Mouse (Mus musculus): ENCODE data around the gene Sacs. TPM values are rescaled to one million over a fixed set of nuclear protein-coding genes. Genes with fewer than 3 reads are reported as not detected.

The Sacs gene
- total RNA-seq, 1 experiment from 2014 or later: 29.0 TPM

GRCm38 (mm10) chr14:61223740-61224139 lies 85.5 kb downstream of the Sacs start:
- ATAC-seq (replicated peaks in 1 of 2; ENCODE audit: insufficient read depth in 1 of 2, low FRiP score in 2 of 2, low TSS enrichment in 1 of 2, low read depth in 1 of 2, poor library complexity in 2 of 2, severe bottlenecking in 2 of 2): no peak

GRCm38 (mm10) chr14:61224387-61225077 lies 86.3 kb downstream of the Sacs start:
- no peak for ATAC-seq (replicated peaks in 1 of 2; ENCODE audit: insufficient read depth in 1 of 2, low FRiP score in 2 of 2, low TSS enrichment in 1 of 2, low read depth in 1 of 2, poor library complexity in 2 of 2, severe bottlenecking in 2 of 2)

GRCm38 (mm10) chr14:61226151-61226550 lies 87.9 kb downstream of the Sacs start:
- ATAC-seq (replicated peaks in 1 of 2; ENCODE audit: insufficient read depth in 1 of 2, low FRiP score in 2 of 2, low TSS enrichment in 1 of 2, low read depth in 1 of 2, poor library complexity in 2 of 2, severe bottlenecking in 2 of 2): no peak

- peak in 1 of 2 experiments; percentile 29; a peak in 1 of 4 replicates for ATAC-seq (replicated peaks in 1 of 2; ENCODE audit: insufficient read depth in 1 of 2, low FRiP score in 2 of 2, low TSS enrichment in 1 of 2, low read depth in 1 of 2, poor library complexity in 2 of 2, severe bottlenecking in 2 of 2)
Measured at GRCm38 (mm10) chr14:61229763-61230162, 91.5 kb downstream of the Sacs start.

GRCm38 (mm10) chr14:61230179-61230578 lies 91.9 kb downstream of the Sacs start:
- ATAC-seq (replicated peaks in 1 of 2; ENCODE audit: insufficient read depth in 1 of 2, low FRiP score in 2 of 2, low TSS enrichment in 1 of 2, low read depth in 1 of 2, poor library complexity in 2 of 2, severe bottlenecking in 2 of 2): no peak

GRCm38 (mm10) chr14:61232016-61232568 lies 93.8 kb downstream of the Sacs start:
- no peak for ATAC-seq (replicated peaks in 1 of 2; ENCODE audit: insufficient read depth in 1 of 2, low FRiP score in 2 of 2, low TSS enrichment in 1 of 2, low read depth in 1 of 2, poor library complexity in 2 of 2, severe bottlenecking in 2 of 2)

- ATAC-seq (replicated peaks in 1 of 2; ENCODE audit: insufficient read depth in 1 of 2, low FRiP score in 2 of 2, low TSS enrichment in 1 of 2, low read depth in 1 of 2, poor library complexity in 2 of 2, severe bottlenecking in 2 of 2): no peak
Measured at GRCm38 (mm10) chr14:61235846-61236474, 97.7 kb downstream of the Sacs start.

- no peak for ATAC-seq (replicated peaks in 1 of 2; ENCODE audit: insufficient read depth in 1 of 2, low FRiP score in 2 of 2, low TSS enrichment in 1 of 2, low read depth in 1 of 2, poor library complexity in 2 of 2, severe bottlenecking in 2 of 2)
Measured at GRCm38 (mm10) chr14:61237101-61237654, 98.9 kb downstream of the Sacs start.

- ATAC-seq (replicated peaks in 1 of 2; ENCODE audit: insufficient read depth in 1 of 2, low FRiP score in 2 of 2, low TSS enrichment in 1 of 2, low read depth in 1 of 2, poor library complexity in 2 of 2, severe bottlenecking in 2 of 2): no peak
Measured at GRCm38 (mm10) chr14:61238751-61239150, 100.5 kb downstream of the Sacs start.

- ATAC-seq (replicated peaks in 1 of 2; ENCODE audit: insufficient read depth in 1 of 2, low FRiP score in 2 of 2, low TSS enrichment in 1 of 2, low read depth in 1 of 2, poor library complexity in 2 of 2, severe bottlenecking in 2 of 2): peak in 1 of 2 experiments; percentile 69; a peak in 1 of 4 replicates
Measured at GRCm38 (mm10) chr14:61242611-61243010, 104.4 kb downstream of the Sacs start.

GRCm38 (mm10) chr14:61246444-61246843 lies 108.2 kb downstream of the Sacs start:
- no peak for ATAC-seq (replicated peaks in 1 of 2; ENCODE audit: insufficient read depth in 1 of 2, low FRiP score in 2 of 2, low TSS enrichment in 1 of 2, low read depth in 1 of 2, poor library complexity in 2 of 2, severe bottlenecking in 2 of 2)

- ATAC-seq (replicated peaks in 1 of 2; ENCODE audit: insufficient read depth in 1 of 2, low FRiP score in 2 of 2, low TSS enrichment in 1 of 2, low read depth in 1 of 2, poor library complexity in 2 of 2, severe bottlenecking in 2 of 2): no peak
Measured at GRCm38 (mm10) chr14:61252596-61253388, 114.5 kb downstream of the Sacs start.

- no peak for ATAC-seq (replicated peaks in 1 of 2; ENCODE audit: insufficient read depth in 1 of 2, low FRiP score in 2 of 2, low TSS enrichment in 1 of 2, low read depth in 1 of 2, poor library complexity in 2 of 2, severe bottlenecking in 2 of 2)
Measured at GRCm38 (mm10) chr14:61258352-61258751, 120.1 kb downstream of the Sacs start, which contains the start of gene Sgcg. TSS of gene Sgcg (minus strand) at chr14:61258490.

GRCm38 (mm10) chr14:61259084-61259483 lies 120.8 kb downstream of the Sacs start:
- no peak for ATAC-seq (replicated peaks in 1 of 2; ENCODE audit: insufficient read depth in 1 of 2, low FRiP score in 2 of 2, low TSS enrichment in 1 of 2, low read depth in 1 of 2, poor library complexity in 2 of 2, severe bottlenecking in 2 of 2)

- ATAC-seq (replicated peaks in 1 of 2; ENCODE audit: insufficient read depth in 1 of 2, low FRiP score in 2 of 2, low TSS enrichment in 1 of 2, low read depth in 1 of 2, poor library complexity in 2 of 2, severe bottlenecking in 2 of 2): no peak
Measured at GRCm38 (mm10) chr14:61267908-61268475, 129.7 kb downstream of the Sacs start.

GRCm38 (mm10) chr14:61274414-61275198 lies 136.3 kb downstream of the Sacs start:
- 0 out of 4 replicates have a peak, but pooled peaks of 1 of the 2 experiments have one; percentile 12 for ATAC-seq (replicated peaks in 1 of 2; ENCODE audit: insufficient read depth in 1 of 2, low FRiP score in 2 of 2, low TSS enrichment in 1 of 2, low read depth in 1 of 2, poor library complexity in 2 of 2, severe bottlenecking in 2 of 2)
